Mouse (Mus musculus): ENCODE data around the gene Ucn2.

Ucn2 gene

DNA sequence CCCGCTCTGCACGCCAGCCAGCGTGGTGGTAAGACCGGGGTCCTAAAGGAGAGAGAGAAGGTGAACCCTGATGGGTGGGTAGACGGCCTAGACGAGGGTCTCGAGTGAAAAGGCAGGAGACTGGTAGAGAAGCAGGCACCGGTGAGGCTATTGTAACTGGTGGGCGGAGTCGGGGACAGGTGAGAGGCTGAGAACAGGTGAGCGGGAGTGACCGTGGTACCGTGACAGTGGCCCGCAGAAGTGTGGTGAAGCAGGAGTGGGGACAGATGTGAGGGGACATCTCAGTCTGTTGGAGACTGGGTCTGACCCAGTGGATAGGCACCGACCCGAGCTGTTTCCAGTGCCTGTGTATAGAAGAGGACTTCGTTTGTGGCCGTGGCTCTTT lies 6.3 kb downstream of the Ucn2 start:
- in situ Hi-C loops (cut with MboI, MseI), result no loop called here

DNA sequence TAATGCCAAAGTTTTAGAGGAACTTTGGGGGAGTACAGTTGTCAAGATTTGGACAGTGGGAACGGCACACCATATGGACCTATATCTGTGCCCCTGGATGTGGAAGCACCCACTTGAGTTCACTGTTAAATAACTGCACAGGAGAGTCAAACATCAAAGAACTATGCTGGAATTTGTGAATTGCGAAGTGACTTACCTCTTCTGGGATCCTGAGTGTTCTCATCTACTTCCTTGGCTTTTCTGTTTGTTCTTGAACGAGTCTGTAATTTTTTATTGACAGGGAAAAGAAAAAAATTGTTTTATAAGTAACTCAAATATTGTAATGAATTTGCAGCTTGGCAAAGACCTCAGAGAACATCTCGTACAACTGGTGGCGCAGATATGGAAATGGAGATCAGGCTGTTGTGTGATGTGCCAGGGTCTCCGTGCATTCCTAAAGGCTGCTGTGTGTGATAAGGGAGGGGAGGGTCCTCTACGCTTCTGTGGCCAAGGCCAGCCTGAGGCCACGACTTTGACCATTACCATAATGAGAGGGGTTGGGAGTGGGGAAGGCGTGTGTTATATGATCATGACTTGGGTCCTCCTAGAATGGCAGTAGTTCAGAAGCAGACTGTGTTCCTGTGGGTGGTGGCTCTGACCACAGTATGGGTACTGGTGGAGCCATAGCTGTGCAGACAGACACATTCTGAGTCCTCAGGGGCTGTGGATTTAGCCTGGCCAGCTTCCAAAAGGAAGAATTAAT lies 7.0 kb downstream of the Ucn2 start:
- in situ Hi-C loops (cut with MboI, MseI), result no loop called here

DNA sequence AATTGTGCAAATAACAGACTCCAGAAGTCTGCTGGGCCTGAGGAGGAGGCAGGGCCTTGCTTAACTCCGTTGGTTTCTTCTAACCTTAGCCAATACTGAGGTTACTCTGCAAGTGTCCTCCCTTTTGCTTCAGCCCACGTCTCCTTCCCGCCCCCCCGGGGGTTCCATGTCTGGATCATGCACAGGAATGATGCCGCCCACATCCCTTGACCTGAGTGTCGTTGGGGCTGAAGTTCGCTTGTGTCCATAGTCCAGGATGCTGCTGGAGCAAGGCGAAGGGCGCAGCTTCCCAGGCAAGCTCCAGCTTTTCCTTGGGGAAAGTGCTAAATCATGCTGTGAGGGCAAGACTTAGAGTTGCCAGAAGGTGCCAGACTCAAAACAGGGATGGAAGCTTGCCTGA lies 10.6 kb downstream of the Ucn2 start:
- in situ Hi-C loops (cut with MboI, MseI), result no loop called here

DNA sequence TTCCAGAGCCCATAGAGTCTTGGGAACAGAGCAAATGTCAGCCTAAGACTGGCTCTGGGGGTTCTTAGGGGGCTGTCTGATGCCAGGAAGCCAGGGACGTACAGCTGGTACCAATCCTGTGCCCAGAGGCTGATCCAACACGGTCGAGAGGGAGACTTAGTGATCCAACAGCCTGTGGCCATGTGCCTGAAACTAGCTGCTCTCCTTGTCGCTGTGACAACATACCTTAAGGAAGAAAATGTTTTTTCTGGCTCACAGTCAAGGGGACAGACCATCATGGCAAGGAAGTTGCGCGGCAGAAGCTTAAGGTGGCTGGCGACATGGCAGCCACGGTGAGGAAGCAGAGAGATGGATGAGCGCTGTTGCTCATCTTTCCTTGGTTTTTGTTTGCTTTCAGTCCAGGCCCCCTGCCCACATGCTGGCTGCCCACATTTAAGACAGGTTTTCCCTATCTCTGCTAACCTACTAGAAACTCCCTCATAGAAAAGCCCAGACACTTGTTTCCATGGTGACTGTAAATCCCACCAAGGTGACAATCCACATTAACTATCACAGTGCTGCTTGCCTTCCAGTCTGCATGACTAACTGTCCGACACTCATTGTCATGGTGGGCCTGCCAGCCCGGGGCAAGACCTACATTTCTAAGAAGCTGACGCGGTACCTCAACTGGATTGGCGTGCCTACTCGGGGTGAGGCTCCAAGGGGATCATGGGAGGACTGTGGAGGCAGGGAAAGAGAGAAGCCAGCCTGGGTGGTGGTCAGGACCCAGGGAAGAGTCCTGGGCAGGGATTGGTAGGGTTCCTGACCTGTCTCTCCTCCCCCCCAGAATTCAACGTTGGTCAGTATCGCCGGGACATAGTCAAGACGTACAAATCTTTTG lies 12.7 kb downstream of the Ucn2 start:
- in situ Hi-C loops (cut with MboI, MseI), result no loop called here

DNA sequence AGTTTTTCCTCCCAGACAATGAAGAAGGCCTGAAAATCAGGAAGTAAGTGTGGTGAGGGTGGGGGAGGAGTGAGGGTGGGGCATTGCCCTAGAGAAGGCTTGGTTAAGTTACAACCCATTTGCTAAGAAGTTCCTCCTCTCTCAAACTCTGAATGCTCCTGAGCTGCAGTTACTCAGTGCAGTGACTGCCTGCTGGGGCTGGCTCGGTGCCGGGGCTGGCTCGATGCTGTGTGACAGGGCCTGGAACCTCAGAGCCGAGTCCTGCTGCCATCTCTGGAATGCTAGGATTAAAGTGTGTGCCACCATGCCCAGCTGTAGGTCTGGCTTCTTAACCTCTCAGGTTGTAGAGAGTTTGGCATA lies 13.3 kb downstream of the Ucn2 start:
- in situ Hi-C loops (cut with MboI, MseI), result no loop called here

DNA sequence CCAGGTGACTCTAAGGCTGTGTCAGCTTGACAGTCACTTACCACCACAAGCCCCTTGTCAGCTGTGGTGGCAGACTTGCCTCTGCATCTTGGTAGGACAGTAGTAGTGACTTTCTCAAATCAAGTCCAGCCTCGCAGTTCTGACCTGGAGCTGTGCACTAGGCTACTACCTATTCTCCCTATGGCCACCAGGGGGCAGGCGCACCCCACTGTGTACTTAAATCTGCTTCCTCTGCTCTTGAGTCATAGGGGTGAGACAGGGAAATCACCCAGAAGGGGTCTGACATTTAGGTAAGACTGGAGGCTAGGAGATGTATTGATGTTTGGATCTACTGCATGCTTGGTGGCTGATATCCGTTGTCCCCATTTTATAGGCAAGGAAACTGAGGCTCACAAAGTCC lies 14.9 kb downstream of the Ucn2 start:
- in situ Hi-C loops (cut with MboI, MseI), result loop anchor here (5.0 kb wide), 1 partner anchor 52 kb away; no protein-coding TSS in a partner anchor

DNA sequence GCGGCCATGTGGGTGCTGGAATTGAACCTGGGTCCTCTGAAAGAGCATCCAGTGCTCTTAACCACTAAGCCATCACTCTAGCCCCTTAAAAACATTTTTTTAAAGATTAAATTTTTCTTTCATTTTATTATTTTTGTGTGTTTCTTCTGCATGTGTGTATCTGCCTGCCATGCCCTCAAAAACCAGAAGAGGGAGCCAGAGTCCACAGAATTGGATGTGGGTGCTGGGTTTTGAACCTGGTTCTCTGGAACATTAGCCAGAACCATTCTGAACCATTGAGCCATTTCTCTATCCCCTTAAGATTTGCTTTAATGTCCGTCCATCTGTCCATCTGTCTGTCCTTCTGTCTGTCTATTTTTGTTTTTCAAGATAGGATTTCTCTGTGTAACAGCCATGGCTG lies 17.4 kb downstream of the Ucn2 start:
- in situ Hi-C loops (cut with MboI, MseI), result loop anchor here (5.0 kb wide), 1 partner anchor 49 kb away; no protein-coding TSS in a partner anchor

DNA sequence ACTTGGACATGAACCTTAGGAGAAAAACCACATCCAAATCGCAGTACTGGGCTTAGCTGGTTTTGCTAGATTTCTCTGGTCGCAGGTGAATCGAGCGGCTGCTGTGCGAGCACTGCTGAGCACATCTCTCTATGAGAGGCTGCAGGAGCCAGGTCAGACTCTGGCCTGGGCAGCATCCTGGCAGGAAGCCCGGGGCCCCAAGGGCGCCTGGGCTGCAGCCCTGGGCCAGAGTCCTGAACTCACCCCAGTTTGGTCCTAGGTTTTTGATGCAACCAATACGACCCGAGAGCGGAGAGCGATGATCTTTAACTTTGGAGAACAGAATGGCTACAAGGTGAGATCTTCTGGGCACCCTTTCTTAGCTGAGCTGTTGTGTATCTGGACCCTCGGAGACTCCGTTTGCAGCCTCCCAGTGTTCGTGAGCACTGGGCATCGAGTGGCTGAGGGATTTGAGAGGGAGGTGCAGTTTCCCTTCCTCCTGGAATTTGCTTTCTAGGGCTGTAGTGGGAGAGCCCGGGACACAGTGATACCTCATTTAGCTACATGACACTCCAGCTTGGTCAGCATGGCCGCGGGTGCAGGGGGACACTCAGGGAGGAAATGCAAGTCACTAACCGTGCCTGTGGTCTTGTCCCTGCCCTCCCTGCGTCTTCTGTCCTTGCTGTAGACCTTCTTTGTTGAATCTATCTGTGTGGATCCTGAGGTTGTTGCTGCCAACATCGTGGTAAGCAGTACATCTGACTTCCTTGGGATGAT lies 21.4 kb downstream of the Ucn2 start:
- in situ Hi-C loops (cut with MboI, MseI), result loop anchor here (5.0 kb wide), 1 partner anchor 115 kb away; no protein-coding TSS in a partner anchor

DNA sequence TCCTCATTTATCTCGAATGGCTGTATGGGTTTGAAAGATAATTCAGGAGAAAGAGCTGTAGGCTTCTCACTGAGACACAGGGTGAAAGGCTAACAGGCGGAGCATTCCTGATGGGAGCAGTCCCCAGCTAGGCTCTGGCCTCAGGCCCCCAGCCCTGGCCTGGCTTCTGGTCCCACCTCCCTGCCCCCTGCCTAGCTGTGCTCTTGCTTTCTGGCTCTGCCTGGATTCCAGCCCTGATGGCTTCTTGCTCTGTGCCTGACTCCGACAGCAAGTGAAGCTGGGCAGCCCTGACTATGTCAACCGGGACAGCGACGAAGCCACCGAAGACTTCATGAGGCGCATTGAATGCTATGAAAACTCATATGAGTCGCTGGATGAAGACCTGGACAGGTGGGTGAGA lies 22.3 kb downstream of the Ucn2 start:
- in situ Hi-C loops (cut with MboI, MseI), result loop anchor here (5.0 kb wide), 1 partner anchor 114 kb away; no protein-coding TSS in a partner anchor

DNA sequence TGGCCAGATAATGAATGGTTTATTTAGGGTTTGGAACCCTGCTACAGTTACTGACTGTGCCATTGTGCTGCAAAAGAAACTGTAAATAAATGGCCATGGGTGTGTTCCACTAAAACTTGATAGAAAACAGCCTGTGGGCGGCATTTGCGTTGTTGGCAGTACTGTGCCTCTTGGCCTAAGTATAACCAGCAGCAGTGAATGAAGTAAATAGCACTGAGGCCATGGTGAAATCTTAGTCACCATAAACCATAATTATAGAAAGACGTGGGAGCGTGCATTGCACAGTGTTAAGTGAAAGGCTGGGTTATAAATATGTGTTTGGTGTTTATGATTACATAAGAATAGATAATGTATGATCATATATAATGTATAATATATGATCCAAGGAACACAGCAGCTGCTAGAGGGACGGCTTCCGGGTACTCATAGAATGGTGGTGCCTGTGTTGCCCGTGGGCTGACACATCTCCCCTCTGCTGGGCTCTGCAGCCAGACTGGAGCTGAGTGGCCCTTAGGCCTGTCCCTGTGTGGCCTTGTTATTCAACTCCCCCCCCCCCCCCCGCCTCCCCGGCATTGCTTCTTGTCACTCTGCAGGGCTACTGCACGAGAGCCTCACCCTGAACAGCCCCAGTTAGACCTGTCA lies 23.3 kb downstream of the Ucn2 start:
- in situ Hi-C loops (cut with MboI, MseI), result loop anchor here (5.0 kb wide), 1 partner anchor 113 kb away; no protein-coding TSS in a partner anchor

DNA sequence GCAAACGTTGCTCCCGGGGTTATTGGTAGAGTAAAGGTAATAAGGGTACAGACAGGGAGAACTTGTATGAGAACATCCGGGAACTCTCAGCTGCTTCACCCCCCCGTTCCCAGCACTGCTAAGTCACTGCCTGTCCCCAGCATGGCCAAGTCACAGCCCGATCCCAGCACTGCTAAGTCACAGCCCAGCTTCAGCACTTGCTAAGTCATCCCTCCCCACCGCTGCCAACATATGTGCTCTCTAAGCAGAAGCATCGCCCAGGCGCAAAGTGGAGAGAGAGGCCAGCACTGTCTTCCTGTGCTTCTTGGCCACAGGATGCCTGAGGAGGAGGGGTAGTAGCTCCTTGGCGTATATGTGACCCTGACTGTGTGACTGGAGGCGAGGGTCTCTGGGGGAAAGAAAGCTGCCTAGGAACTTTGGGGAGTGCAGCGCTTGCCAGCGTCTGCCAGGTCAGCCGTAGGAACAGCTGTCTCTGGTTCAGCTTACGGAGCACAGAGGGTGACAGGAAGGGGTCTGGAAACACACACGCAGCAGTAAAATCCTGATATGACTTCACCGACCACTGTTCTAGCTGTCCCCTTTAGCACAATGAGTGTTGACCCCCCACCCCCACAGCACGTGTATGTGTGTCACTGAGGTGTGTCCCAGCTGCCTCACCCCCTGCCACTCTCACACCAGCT lies 24.0 kb downstream of the Ucn2 start:
- in situ Hi-C loops (cut with MboI, MseI), result loop anchor here (5.0 kb wide), 2 partner anchors 113 to 603 kb away; no protein-coding TSS in a partner anchor

DNA sequence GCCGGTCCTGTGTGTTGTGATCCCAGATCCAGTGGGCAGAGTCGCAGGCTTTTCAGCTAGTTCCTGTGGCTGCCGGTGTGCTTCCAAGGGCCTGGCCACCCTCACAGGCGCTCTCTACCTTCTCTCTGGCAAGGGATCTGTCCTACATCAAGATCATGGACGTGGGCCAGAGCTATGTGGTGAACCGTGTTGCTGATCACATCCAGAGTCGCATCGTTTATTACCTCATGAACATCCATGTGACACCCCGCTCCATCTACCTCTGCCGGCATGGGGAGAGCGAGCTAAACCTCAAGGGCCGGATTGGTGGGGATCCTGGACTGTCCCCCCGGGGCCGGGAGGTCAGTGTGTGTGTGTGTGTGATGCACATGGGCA lies 24.5 kb downstream of the Ucn2 start:
- in situ Hi-C loops (cut with MboI, MseI), result loop anchor here (5.0 kb wide), 1 partner anchor 602 kb away; no protein-coding TSS in a partner anchor

DNA sequence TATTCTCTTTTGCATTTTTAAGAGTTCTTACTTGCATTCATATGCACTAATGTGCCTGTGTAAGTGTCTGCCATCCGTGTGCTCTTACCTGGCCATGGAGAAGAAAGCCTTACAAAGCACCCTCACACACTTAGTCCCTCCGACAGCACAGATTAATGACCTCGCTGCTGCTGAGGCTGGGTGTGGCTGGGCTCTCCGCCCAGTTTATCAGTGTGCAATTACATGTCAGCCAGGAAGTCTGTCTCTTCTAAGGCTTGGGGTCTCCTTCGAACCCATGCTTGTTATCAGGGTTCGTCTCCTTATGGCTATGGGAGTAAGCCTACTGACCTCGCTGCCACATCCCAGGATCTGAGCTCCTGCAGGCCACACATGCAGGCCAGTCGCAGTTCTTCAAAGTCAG lies 29.6 kb downstream of the Ucn2 start:
- in situ Hi-C loops (cut with MboI, MseI), result no loop called here

DNA sequence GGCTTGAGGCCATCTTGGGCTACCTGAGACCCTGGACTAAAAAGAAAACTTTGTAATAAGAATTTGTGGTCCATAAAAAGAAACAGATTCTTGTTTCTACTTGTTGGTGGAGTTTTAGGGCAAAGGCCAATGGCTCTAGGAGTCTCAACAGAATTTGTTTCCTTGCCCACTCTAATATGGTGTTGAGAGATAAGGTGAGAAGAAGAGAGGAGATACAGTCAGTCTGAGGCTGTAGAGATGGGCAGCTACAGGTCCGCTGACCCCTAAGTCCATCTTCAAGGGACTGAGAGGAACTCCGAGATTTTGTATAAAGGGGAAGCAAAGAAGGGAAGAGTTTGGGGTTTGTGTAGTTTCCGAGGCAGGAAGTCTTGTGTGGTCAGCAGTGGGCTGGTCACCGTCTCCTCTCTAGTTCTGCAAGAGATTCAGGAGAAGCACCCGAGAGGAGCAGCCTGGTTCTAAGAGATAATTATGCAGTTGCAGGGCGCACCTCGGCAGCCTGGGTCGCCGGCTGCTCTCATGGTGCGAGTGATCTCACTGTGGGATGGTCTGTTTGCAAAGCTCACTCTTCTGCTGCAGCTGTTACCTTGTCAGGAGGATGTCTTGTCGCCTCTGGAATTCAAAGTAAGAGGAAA lies 31.3 kb downstream of the Ucn2 start:
- in situ Hi-C loops (cut with MboI, MseI), result no loop called here

DNA sequence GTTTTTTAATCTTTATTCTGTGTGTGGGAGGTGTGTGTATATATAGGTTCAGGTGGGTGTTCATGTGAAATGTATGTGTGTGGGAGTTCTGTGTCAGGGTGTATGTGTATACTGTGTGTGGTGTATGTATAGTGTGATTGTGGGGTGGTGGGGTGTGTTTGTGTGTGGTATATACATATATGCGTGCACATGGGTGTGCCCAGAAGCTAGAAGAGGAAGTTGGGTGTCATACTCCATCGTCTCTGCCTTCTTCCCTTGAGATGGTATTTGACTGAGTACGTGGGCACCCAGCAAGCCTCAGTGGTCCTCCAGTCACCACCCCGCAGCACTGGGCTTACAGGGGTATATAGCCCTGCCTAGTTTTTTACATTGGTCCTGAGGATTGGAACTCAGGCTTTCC lies 35.6 kb downstream of the Ucn2 start:
- in situ Hi-C loops (cut with MboI, MseI), result no loop called here

DNA sequence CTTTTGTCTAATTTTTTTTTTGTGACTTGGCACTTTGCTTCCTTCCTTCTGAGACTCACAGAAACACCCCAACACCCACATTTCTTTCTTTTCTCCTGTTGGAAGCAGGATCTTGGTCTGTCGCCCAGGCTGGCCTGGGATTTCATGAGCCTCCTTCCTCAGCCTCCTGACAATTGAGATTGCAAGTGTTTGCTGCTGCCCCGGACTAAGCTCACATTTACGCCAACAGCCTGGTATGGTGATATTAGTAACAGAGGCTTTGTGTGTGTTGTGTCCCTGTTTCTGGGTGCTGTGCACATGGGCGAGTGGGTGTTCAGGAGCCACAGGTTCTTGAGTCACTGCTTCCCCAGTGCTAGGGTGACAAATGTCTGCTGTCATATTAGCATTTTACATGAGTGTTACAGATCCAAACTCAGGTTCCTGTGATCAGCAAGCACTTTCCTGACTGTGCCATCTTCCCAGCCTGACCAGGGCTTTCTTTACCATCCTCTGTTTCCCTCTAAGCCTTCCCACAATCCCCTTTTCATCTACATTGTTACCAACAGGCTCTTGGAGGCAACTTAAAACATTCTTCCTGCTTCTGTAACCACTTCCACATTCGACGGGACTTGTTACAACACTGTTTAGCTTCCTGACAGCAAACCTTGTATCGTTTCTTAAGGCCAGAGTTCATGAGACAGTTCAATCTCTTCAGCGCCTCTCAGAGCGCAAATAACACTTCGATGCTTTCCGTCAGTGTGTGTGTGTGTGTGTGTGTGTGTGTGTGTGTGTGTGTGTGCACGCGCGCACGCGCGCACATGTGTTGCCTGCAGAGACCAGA lies 37.3 kb downstream of the Ucn2 start:
- in situ Hi-C loops (cut with MboI, MseI), result no loop called here

DNA sequence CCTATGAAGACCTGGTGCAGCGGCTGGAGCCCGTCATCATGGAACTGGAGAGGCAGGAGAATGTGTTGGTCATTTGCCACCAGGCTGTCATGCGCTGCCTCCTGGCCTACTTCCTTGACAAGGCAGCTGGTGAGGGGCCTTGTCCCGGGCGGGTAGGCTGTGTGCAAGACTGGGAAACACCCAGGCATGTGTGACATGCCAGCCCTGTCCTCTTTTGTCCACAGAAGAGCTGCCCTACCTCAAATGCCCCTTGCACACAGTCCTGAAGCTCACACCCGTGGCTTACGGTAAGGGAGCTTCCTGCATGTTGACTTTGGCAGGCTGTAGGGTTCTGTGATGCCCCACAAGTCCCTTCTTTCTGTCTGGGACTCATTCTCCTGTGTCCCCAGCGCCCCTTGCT lies 41.7 kb downstream of the Ucn2 start:
- in situ Hi-C loops (cut with MboI, MseI), result no loop called here

DNA sequence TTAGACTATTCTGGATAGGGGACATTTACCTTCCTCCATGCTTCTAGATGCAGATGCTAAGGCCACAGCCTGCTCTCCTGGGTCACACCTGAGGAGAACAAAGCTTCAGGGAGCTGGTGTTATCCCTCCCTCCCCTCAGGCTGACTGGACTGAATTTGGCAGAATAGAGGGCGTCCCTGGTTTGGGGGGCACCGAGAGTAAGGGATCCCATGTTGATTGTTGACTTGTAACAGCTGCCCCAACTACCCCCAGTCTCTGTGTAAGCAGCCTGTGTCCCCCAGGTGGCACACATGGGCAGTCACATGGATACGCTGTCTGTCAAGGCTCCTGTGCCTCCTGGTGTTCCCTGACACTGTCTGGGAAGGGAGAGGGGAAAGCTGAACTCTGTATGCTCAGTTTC lies 42.6 kb downstream of the Ucn2 start:
- in situ Hi-C loops (cut with MboI, MseI), result no loop called here

DNA sequence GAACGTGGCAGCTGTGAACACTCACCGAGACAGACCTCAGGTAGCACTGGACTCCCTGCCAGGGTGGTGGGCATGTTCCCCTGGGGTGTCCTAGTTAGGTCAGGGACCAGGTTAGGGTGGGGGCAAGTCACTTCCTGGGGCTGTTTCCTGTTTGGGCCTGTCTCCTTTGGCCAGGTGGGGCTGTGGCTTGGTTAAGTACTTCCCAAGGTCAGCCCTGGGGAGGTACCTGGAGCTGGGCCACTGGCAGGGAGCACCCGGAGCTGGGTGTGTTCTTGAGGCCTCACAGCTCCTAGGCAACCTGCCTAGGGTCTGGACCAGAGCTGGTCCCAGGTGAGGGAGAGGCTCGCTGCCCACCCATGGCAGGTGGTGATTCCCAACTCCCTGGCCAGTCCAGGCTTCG lies 43.1 kb downstream of the Ucn2 start:
- in situ Hi-C loops (cut with MboI, MseI), result no loop called here

DNA sequence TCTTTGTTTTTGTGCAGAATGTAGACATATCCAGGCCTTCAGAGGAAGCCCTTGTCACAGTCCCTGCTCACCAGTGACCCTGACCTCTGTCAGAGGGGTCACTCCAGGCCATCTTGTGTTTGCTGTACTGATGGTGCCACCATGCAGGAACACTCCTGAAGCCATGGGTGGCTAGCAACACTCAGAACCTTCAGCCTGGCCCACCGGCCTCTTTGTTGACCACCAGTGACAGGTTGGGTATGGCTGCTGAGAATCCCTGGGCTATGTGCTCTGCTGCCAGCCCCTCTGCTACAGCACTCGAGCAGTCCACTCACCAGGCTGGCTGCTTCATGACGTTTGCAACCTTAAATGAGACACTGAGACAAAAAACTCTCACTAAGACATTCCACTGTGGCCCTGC lies 44.5 kb downstream of the Ucn2 start:
- in situ Hi-C loops (cut with MboI, MseI), result no loop called here

All from regulatory T cell (primary cell).